7 mouse cellular contexts compared by ENCODE assay signal in genomic region chr14:20724043-20724442, GRCm38 (mm10). TPM values are rescaled to one million over a fixed set of nuclear protein-coding genes. Genes with fewer than 3 reads are reported as not detected.
DNase-seq lines count a peak whose midpoint lies in the region; ATAC-seq and TF ChIP-seq lines count a peak whose summit lies in the region.

No protein-coding gene starts in this region.

- H3K27me3 ChIP-seq in forebrain, embryonic 16.5 days (replicated peaks; ENCODE audit: control insufficient read depth, insufficient read depth, low read length), result no peaks in the 10 kb centered on the region
- no peaks in the 10 kb centered on the region for H3K27me3 ChIP-seq in kidney, adult 2 months (replicated peaks; ENCODE audit: control insufficient read depth, insufficient read depth, low read length)
- H3K27me3 ChIP-seq in liver, embryonic 14.5 days (ENCODE audit: control insufficient read depth, insufficient read depth, low read length), result no peaks in the 10 kb centered on the region

- H3K9me3 ChIP-seq in forebrain, embryonic 16.5 days (ENCODE audit: control insufficient read depth, low read length), result no peaks in the 10 kb centered on the region
- no peaks in the 10 kb centered on the region for H3K9me3 ChIP-seq in liver, embryonic 14.5 days (ENCODE audit: control insufficient read depth, low read length)

- H3K4me3 ChIP-seq in forebrain, embryonic 16.5 days (replicated peaks; ENCODE audit: low read length), result no peak overlapping the region
- no peak overlapping the region for H3K4me3 ChIP-seq in kidney, adult 2 months (ENCODE audit: insufficient read depth, low read depth, low read length)
- no peak overlapping the region for H3K4me3 ChIP-seq in liver, embryonic 14.5 days (ENCODE audit: insufficient read depth in 1 of 2, low read depth in 2 of 2, low read length in 2 of 2)

- no peak overlapping the region for H3K27ac ChIP-seq in forebrain, embryonic 16.5 days (ENCODE audit: low read length)
- no peak overlapping the region for H3K27ac ChIP-seq in kidney, adult 2 months (ENCODE audit: insufficient read depth, low read depth, low read length)
- H3K27ac ChIP-seq in liver, embryonic 14.5 days, result no peak overlapping the region

- TF ChIP-seq EP300 in liver, embryonic 14.5 days (IDR thresholded peaks at IDR 0.05; ENCODE audit: low read depth), result no peak

- DNase-seq in 416B (ENCODE audit: low read depth), result peak; percentile 36
- DNase-seq in CD4-positive helper T cell, adult 2 months (ENCODE audit: low read depth, low spot score), result peak; percentile 42
- DNase-seq in cerebellum, adult 11 months, result peak; percentile 55
- DNase-seq in kidney, adult 2 months, result peak; percentile 69
- no peak for DNase-seq in liver, embryonic 14.5 days (ENCODE audit: low read depth in 3 of 3, low spot score in 3 of 3)
- DNase-seq in retina, postnatal 1 day, result peak; percentile 67

- TF ChIP-seq POLR2A in kidney, adult 2 months (IDR thresholded peaks at IDR 0.05; ENCODE audit: low read depth, low read length), result no peak

- no peaks in the 10 kb centered on the region for H3K4me1 ChIP-seq in forebrain, embryonic 16.5 days (replicated peaks; ENCODE audit: control insufficient read depth, insufficient read depth, low read length)
- H3K4me1 ChIP-seq in kidney, adult 2 months (ENCODE audit: control insufficient read depth, insufficient read depth, low read length), result no peaks in the 10 kb centered on the region
- H3K4me1 ChIP-seq in liver, embryonic 14.5 days (replicated peaks; ENCODE audit: control insufficient read depth in 2 of 2, insufficient read depth in 2 of 2, low read length in 1 of 2), result peaks cover 10 to 16% of the 10 kb centered on the region in 2 experiments

- peak; percentile 78 for TF ChIP-seq CTCF in kidney, adult 2 months (conservative IDR thresholded peaks at IDR 0.05; ENCODE audit: insufficient read depth, insufficient read length, low read depth, low read length)
- peak; percentile 89 for TF ChIP-seq CTCF in liver, embryonic 14.5 days (IDR thresholded peaks at IDR 0.05; ENCODE audit: low read depth)

- H3K9ac ChIP-seq in forebrain, embryonic 16.5 days (replicated peaks; ENCODE audit: low read depth, low read length), result no peak overlapping the region
- no peak overlapping the region for H3K9ac ChIP-seq in liver, embryonic 14.5 days (replicated peaks)

- peaks cover 37% of the 10 kb centered on the region for H3K36me3 ChIP-seq in forebrain, embryonic 16.5 days (ENCODE audit: control insufficient read depth, insufficient read depth)
- peaks cover 3% of the 10 kb centered on the region; the same call in 1 of the 2 replicates for H3K36me3 ChIP-seq in kidney, adult 2 months (ENCODE audit: control insufficient read depth, insufficient read depth, low read length)
- H3K36me3 ChIP-seq in liver, embryonic 14.5 days (replicated peaks; ENCODE audit: control insufficient read depth, insufficient read depth, low read depth), result peaks cover 69% of the 10 kb centered on the region

- peak; percentile 42 for ATAC-seq in forebrain, embryonic 16.5 days
- ATAC-seq in liver, embryonic 14.5 days (ENCODE audit: insufficient read depth), result no peak

- 24% methylated on average over 5 of the region's 5 CpGs for WGBS in forebrain, embryonic 16.5 days
- WGBS in kidney, adult 2 months, result 7% methylated on average over 5 of the region's 5 CpGs
- WGBS in liver, embryonic 14.5 days (ENCODE audit: insufficient replicate concordance), result 35% methylated on average over 5 of the region's 5 CpGs

- no peak overlapping the region for H3K4me2 ChIP-seq in forebrain, embryonic 16.5 days (ENCODE audit: low read length)
- H3K4me2 ChIP-seq in liver, embryonic 14.5 days (ENCODE audit: low read depth), result no peak overlapping the region

RNA-seq across cellular contexts. Expression of gene Ndst2, which starts 10.3 kb away (rescaled TPM):
- 15.7 and 16.7 TPM in 2 replicates for polyA plus RNA-seq in forebrain, embryonic 16.5 days (2015; fragmentation: Nextera tagmentation; extraction: Ambion mirVana)
- polyA plus RNA-seq in kidney, adult 2 months (2012; rRNA removed), result 28.7 and 31.4 TPM in 2 replicates
- polyA plus RNA-seq in liver, embryonic 14.5 days (2012; rRNA removed), result 22.8 and 22.9 TPM in 2 replicates
- 13.2 and 15.9 TPM in 2 replicates for polyA plus RNA-seq in liver, embryonic 14.5 days (2014; fragmentation: Nextera tagmentation; extraction: Ambion mirVana)

RNA-seq across cellular contexts. Expression of gene Zswim8, which starts 16.7 kb away (rescaled TPM):
- 44.4 and 55.9 TPM in 2 replicates for polyA plus RNA-seq in forebrain, embryonic 16.5 days (2015; fragmentation: Nextera tagmentation; extraction: Ambion mirVana)
- 136 and 167 TPM in 2 replicates for polyA plus RNA-seq in kidney, adult 2 months (2012; rRNA removed)
- polyA plus RNA-seq in liver, embryonic 14.5 days (2012; rRNA removed), result 16.8 and 20.8 TPM in 2 replicates
- 3.1 and 4.0 TPM in 2 replicates for polyA plus RNA-seq in liver, embryonic 14.5 days (2014; fragmentation: Nextera tagmentation; extraction: Ambion mirVana)

RNA-seq across cellular contexts. Expression of gene Chchd1, which starts 21.2 kb away (rescaled TPM):
- polyA plus RNA-seq in forebrain, embryonic 16.5 days (2015; fragmentation: Nextera tagmentation; extraction: Ambion mirVana), result 175 and 187 TPM in 2 replicates
- polyA plus RNA-seq in kidney, adult 2 months (2012; rRNA removed), result 42.3 and 54.0 TPM in 2 replicates
- polyA plus RNA-seq in liver, embryonic 14.5 days (2012; rRNA removed), result 49.6 and 58.8 TPM in 2 replicates
- 127 and 138 TPM in 2 replicates for polyA plus RNA-seq in liver, embryonic 14.5 days (2014; fragmentation: Nextera tagmentation; extraction: Ambion mirVana)

RNA-seq across cellular contexts. Expression of gene Fut11, which starts 29.3 kb away (rescaled TPM):
- 21.6 and 23.3 TPM in 2 replicates for polyA plus RNA-seq in forebrain, embryonic 16.5 days (2015; fragmentation: Nextera tagmentation; extraction: Ambion mirVana)
- 7.9 and 11.2 TPM in 2 replicates for polyA plus RNA-seq in kidney, adult 2 months (2012; rRNA removed)
- polyA plus RNA-seq in liver, embryonic 14.5 days (2012; rRNA removed), result 2.8 and 3.3 TPM in 2 replicates
- 4.3 and 5.7 TPM in 2 replicates for polyA plus RNA-seq in liver, embryonic 14.5 days (2014; fragmentation: Nextera tagmentation; extraction: Ambion mirVana)

RNA-seq across cellular contexts. Expression of gene Sec24c, which starts 49.9 kb away (rescaled TPM):
- 96.8 and 101 TPM in 2 replicates for polyA plus RNA-seq in forebrain, embryonic 16.5 days (2015; fragmentation: Nextera tagmentation; extraction: Ambion mirVana)
- 133 and 153 TPM in 2 replicates for polyA plus RNA-seq in kidney, adult 2 months (2012; rRNA removed)
- 36.4 and 37.1 TPM in 2 replicates for polyA plus RNA-seq in liver, embryonic 14.5 days (2012; rRNA removed)
- polyA plus RNA-seq in liver, embryonic 14.5 days (2014; fragmentation: Nextera tagmentation; extraction: Ambion mirVana), result 28.4 and 33.8 TPM in 2 replicates

Comparison
In these comparisons a context has a peak if more than half of its experiments do, and no peak if none do; other contexts are left out.
1. DNase-seq: peak in 416B (single experiment), CD4-positive helper T cell, adult 2 months (single experiment), cerebellum, adult 11 months (single experiment), kidney, adult 2 months (single experiment) and retina, postnatal 1 day (single experiment); none in liver, embryonic 14.5 days (0 of 3).